9 mouse cellular contexts compared by ENCODE assay signal in the genomic region with DNA sequence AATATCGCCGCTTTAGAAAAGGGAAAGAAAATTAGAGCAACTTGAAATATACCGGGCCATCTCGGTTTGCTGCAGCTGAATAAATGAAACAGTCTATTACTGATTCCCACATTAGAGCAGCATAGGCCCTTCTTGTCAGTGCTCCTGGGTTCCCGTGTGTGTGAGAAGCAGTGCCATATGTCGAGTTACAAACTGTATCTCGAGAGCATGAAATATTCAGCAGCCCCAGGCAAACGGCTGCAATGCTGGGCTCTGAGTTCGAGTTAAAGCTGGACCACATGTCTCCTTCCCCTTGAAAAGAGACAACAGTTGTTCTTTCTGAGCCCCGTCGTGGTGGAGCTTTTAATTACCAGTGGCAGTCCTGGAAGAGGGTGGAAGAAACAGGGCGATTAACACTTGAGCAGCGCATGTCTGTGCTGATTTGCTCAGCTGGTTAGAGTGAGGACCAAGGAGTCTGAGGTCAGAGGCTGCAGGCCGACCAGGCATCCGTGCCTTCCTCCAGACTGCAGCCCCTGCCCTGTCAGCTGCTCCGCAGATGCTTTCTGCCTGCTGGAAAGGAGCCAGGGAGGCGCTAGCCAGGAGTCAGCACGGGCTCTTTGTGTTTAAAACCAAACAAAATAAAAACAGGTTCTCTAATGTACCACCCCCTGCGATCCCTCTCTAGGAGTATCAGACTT. TPM values are rescaled to one million over a fixed set of nuclear protein-coding genes. Genes with fewer than 3 reads are reported as not detected.
DNase-seq lines count a peak whose midpoint lies in the region; ATAC-seq and TF ChIP-seq lines count a peak whose summit lies in the region.
"Had no signal": no experiment of that assay in that cellular context is flagged by ENCODE, and none has a peak within 500 bp of the region (broad histone marks: within the 10 kb centered on the region; RNA-seq: fewer than 3 reads in every experiment).

No protein-coding gene starts in this region.

- H3K36me3 ChIP-seq in embryonic facial prominence, embryonic 13.5 days, result no peaks in the 10 kb centered on the region
- no peaks in the 10 kb centered on the region for H3K36me3 ChIP-seq in heart, embryonic 14.5 days (ENCODE audit: control insufficient read depth, insufficient read depth, low read length)
- no peaks in the 10 kb centered on the region for H3K36me3 ChIP-seq in limb, embryonic 14.5 days (ENCODE audit: control insufficient read depth, insufficient read depth, low read length)

- H3K9me3 ChIP-seq in embryonic facial prominence, embryonic 13.5 days, result peaks cover 17% of the 10 kb centered on the region
- H3K9me3 ChIP-seq in heart, embryonic 14.5 days (ENCODE audit: control insufficient read depth, low read length), result peaks cover 4% of the 10 kb centered on the region; the same call in 1 of the 2 replicates
- no peaks in the 10 kb centered on the region for H3K9me3 ChIP-seq in limb, embryonic 14.5 days (ENCODE audit: control insufficient read depth, low read length)

- no peak for TF ChIP-seq POLR2A in limb, embryonic 14.5 days (IDR thresholded peaks at IDR 0.05; ENCODE audit: borderline replicate concordance, extremely low read depth, insufficient read depth, insufficient read length)

- H3K27me3 ChIP-seq in embryonic facial prominence, embryonic 13.5 days, result 0 out of 2 replicates have a peak, but pooled peaks cover 2% of the 10 kb centered on the region
- no peaks in the 10 kb centered on the region for H3K27me3 ChIP-seq in heart, embryonic 14.5 days (ENCODE audit: control insufficient read depth, insufficient read depth, low read length)
- H3K27me3 ChIP-seq in limb, embryonic 14.5 days (ENCODE audit: control insufficient read depth, insufficient read depth, low read length), result no peaks in the 10 kb centered on the region

- no peak overlapping the region for H3K4me3 ChIP-seq in embryonic facial prominence, embryonic 13.5 days
- H3K4me3 ChIP-seq in heart, embryonic 14.5 days (ENCODE audit: control insufficient read depth in 1 of 2, insufficient read depth in 1 of 2, low read depth in 1 of 2, low read length in 2 of 2), result no peak overlapping the region
- no peak overlapping the region for H3K4me3 ChIP-seq in limb, embryonic 14.5 days (replicated peaks; ENCODE audit: low read length)

- peaks cover 25% of the 10 kb centered on the region for H3K4me1 ChIP-seq in embryonic facial prominence, embryonic 13.5 days
- peaks cover 12 to 15% of the 10 kb centered on the region in 2 experiments for H3K4me1 ChIP-seq in heart, embryonic 14.5 days (ENCODE audit: control insufficient read depth in 2 of 2, insufficient read depth in 2 of 2, low read length in 2 of 2)
- peaks cover 18% of the 10 kb centered on the region for H3K4me1 ChIP-seq in limb, embryonic 14.5 days (ENCODE audit: control insufficient read depth, insufficient read depth, low read length)

- DNase-seq in layer of hippocampus, postnatal 10 days (ENCODE audit: low spot score in 2 of 2), result peak; percentile 44 to 52
- DNase-seq in layer of hippocampus, adult 8-10 months (ENCODE audit: low spot score in 2 of 2), result no peak
- peak; percentile 64 for DNase-seq in limb, embryonic 14.5 days (ENCODE audit: low spot score)
- peak; percentile 74 for DNase-seq in retina, postnatal 1 day
- no peak for DNase-seq in layer of hippocampus, adult 11-12 months (ENCODE audit: low spot score)

- peak overlapping the region; percentile 49; the same call in 1 of the 2 replicates for H3K9ac ChIP-seq in embryonic facial prominence, embryonic 13.5 days
- H3K9ac ChIP-seq in heart, embryonic 14.5 days (ENCODE audit: low read length), result no peak overlapping the region
- no peak overlapping the region for H3K9ac ChIP-seq in limb, embryonic 14.5 days (ENCODE audit: low read depth, low read length, severe bottlenecking)

- no peak for ATAC-seq in embryonic facial prominence, embryonic 13.5 days (ENCODE audit: insufficient number of reproducible peaks, insufficient read depth, low FRiP score, low TSS enrichment, low read depth)
- no peak for ATAC-seq in heart, embryonic 14.5 days (ENCODE audit: insufficient number of reproducible peaks, insufficient read depth, low FRiP score, low read depth)
- ATAC-seq in limb, embryonic 14.5 days (ENCODE audit: low FRiP score, low read depth), result peak; percentile 38; the same call in 1 of the 2 replicates
- ATAC-seq in inflammation-experienced regulatory T-cells, adult 6 months, result no peak
- ATAC-seq: Patski had no signal

- H3K4me2 ChIP-seq in embryonic facial prominence, embryonic 13.5 days, result peak overlapping the region; percentile 44
- peak overlapping the region; percentile 39; the same call in 1 of the 2 replicates for H3K4me2 ChIP-seq in heart, embryonic 14.5 days (ENCODE audit: low read length)
- H3K4me2 ChIP-seq in limb, embryonic 14.5 days (replicated peaks; ENCODE audit: low read depth, low read length, severe bottlenecking), result 0 out of 2 replicates have a peak overlapping the region, but pooled peaks have one; percentile 11

- peak overlapping the region; percentile 28; the same call in 1 of the 2 replicates for H3K27ac ChIP-seq in embryonic facial prominence, embryonic 13.5 days
- H3K27ac ChIP-seq in heart, embryonic 14.5 days (replicated peaks in 1 of 2; ENCODE audit: control insufficient read depth in 1 of 2, insufficient read depth in 1 of 2, low read depth in 2 of 2, low read length in 2 of 2), result no peak overlapping the region
- H3K27ac ChIP-seq in limb, embryonic 14.5 days (replicated peaks; ENCODE audit: low read depth, low read length), result no peak overlapping the region

- 29% methylated on average over 19 of the region's 19 CpGs for WGBS in embryonic facial prominence, embryonic 13.5 days
- 39% methylated on average over 19 of the region's 19 CpGs for WGBS in heart, embryonic 14.5 days
- WGBS in limb, embryonic 14.5 days, result 25% methylated on average over 19 of the region's 19 CpGs

RNA-seq across cellular contexts. Expression of a gene that starts 53.3 kb away (rescaled TPM):
- total RNA-seq in layer of hippocampus, postnatal 10 days (2021), result 1 to 10 TPM; 8.5 to 9.3 TPM
- total RNA-seq in layer of hippocampus, adult 8-10 months (2022), result 1 to 10 TPM; 6.3 to 7.7 (median 7.1) TPM
- 32.5 and 34.1 TPM in 2 replicates for polyA plus RNA-seq in embryonic facial prominence, embryonic 13.5 days (2015; fragmentation: Nextera tagmentation; extraction: Ambion mirVana)
- 33.4 and 34.1 TPM in 2 replicates for polyA plus RNA-seq in heart, embryonic 14.5 days (2014; fragmentation: Nextera tagmentation; extraction: Ambion mirVana)
- polyA plus RNA-seq in limb, embryonic 14.5 days (2012; rRNA removed), result 67.7 and 70.5 TPM in 2 replicates
- 34.5 and 36.0 TPM in 2 replicates for polyA plus RNA-seq in limb, embryonic 14.5 days (2014; fragmentation: Nextera tagmentation; extraction: Ambion mirVana)
- 1 to 10 TPM; 4.9 to 8.5 (median 7.4) TPM for polyA plus RNA-seq in inflammation-experienced regulatory T-cells, adult 6 months (2017; shearing (Covaris generic))

Comparison
In these comparisons a context has a peak if more than half of its experiments do, and no peak if none do; other contexts are left out.
1. DNase-seq: peak in layer of hippocampus, postnatal 10 days (2 of 2), limb, embryonic 14.5 days (single experiment) and retina, postnatal 1 day (single experiment); none in layer of hippocampus, adult 8-10 months (0 of 2) and layer of hippocampus, adult 11-12 months (single experiment).
2. Peak in every context shown above with its lines, with median percentiles within 50 percentile points of each other: H3K4me2 ChIP-seq.